Mouse (Mus musculus) E14TG2a.4 (cell line): ENCODE data around the gene Slc9a8.

ENCODE experiments used
- CTCF ChIP-seq: conservative IDR thresholded peaks from 2 replicates; pipeline ENCODE4 v1.5.1; 2014; ENCODE audit warnings: low read length
- NANOG ChIP-seq: IDR thresholded peaks from 2 replicates; pipeline ENCODE4 v1.6.1; 2014; ENCODE audit warnings: borderline replicate concordance, low read length, mixed read lengths

- TF ChIP-seq CTCF (no peak), NANOG (no peak)
These were observed 55.2 kb downstream of the Slc9a8 start for GRCm38 (mm10) chr2:167476762-167477161.
